Mouse (Mus musculus): ENCODE data around the gene Mphosph9. TPM values are rescaled to one million over a fixed set of nuclear protein-coding genes. Genes with fewer than 3 reads are reported as not detected.

Mphosph9 gene
- polyA plus RNA-seq, 1 experiment from 2014 or later: 19.0 TPM

- WGBS: 82% methylated on average over 8 of the region's 8 CpGs
- Histone ChIP-seq H3K36me3 (replicated peaks) (peaks cover 68% of the 10 kb centered on the region), H3K27ac (replicated peaks) (no peak overlapping the region), H3K4me3 (no peak overlapping the region), H3K27me3 (replicated peaks; ENCODE audit: low read depth, poor library complexity, severe bottlenecking) (no peaks in the 10 kb centered on the region), H3K9me3 (no peaks in the 10 kb centered on the region), H3K4me1 (peaks cover 17% of the 10 kb centered on the region)
- no peak for DNase-seq (ENCODE audit: low spot score)
These were observed 74.2 kb downstream of the Mphosph9 start for GRCm38 (mm10) chr5:124253555-124253954.

- Histone ChIP-seq H3K27me3 (replicated peaks; ENCODE audit: low read depth, poor library complexity, severe bottlenecking) (peaks cover 5% of the 10 kb centered on the region; the same call in 1 of the 2 replicates), H3K36me3 (replicated peaks) (peaks cover 60% of the 10 kb centered on the region), H3K9me3 (no peaks in the 10 kb centered on the region), H3K4me1 (peaks cover 25% of the 10 kb centered on the region), H3K4me3 (no peak overlapping the region), H3K27ac (replicated peaks) (no peak overlapping the region)
- WGBS: 93% methylated on average over 13 of the region's 13 CpGs
- no peak for DNase-seq (ENCODE audit: low spot score)
These were observed 75.0 kb downstream of the Mphosph9 start for GRCm38 (mm10) chr5:124252580-124253320.

GRCm38 (mm10) chr5:124251070-124251469 lies 76.7 kb downstream of the Mphosph9 start:
- Histone ChIP-seq H3K36me3 (replicated peaks) (peaks cover 48% of the 10 kb centered on the region), H3K9me3 (no peaks in the 10 kb centered on the region), H3K27me3 (replicated peaks; ENCODE audit: low read depth, poor library complexity, severe bottlenecking) (peaks cover 5% of the 10 kb centered on the region; the same call in 1 of the 2 replicates), H3K4me1 (peaks cover 33% of the 10 kb centered on the region), H3K27ac (replicated peaks) (no peak overlapping the region), H3K4me3 (no peak overlapping the region)
- WGBS: 86% methylated on average over 5 of the region's 5 CpGs
- no peak for DNase-seq (ENCODE audit: low spot score)

- DNase-seq (ENCODE audit: low spot score): peak; percentile 70
- 2% methylated on average over 90 of the region's 90 CpGs for WGBS
- Histone ChIP-seq H3K27ac (replicated peaks) (peak within 1 kb of the TSS; percentile 88), H3K27me3 (replicated peaks; ENCODE audit: low read depth, poor library complexity, severe bottlenecking) (peaks cover 5% of the 10 kb centered on the region; the same call in 1 of the 2 replicates), H3K9me3 (no peaks in the 10 kb centered on the region), H3K4me1 (peaks cover 33% of the 10 kb centered on the region), H3K4me3 (peak within 1 kb of the TSS; percentile 79), H3K36me3 (replicated peaks) (peaks cover 45% of the 10 kb centered on the region)
These were observed 77.9 kb downstream of the Mphosph9 start, which contains the start of gene Pitpnm2 for GRCm38 (mm10) chr5:124249614-124250591. Pitpnm2 (minus strand) TSS chr5:124249760.

- Histone ChIP-seq H3K9me3 (no peaks in the 10 kb centered on the region), H3K36me3 (replicated peaks) (peaks cover 45% of the 10 kb centered on the region), H3K4me1 (peaks cover 33% of the 10 kb centered on the region), H3K4me3 (peak overlapping the region; percentile 79), H3K27me3 (replicated peaks; ENCODE audit: low read depth, poor library complexity, severe bottlenecking) (peaks cover 5% of the 10 kb centered on the region; the same call in 1 of the 2 replicates), H3K27ac (replicated peaks) (peak overlapping the region; percentile 88)
- WGBS: 2% methylated on average over 77 of the region's 77 CpGs
- peak; percentile 68 for DNase-seq (ENCODE audit: low spot score)
These were observed 78.7 kb downstream of the Mphosph9 start for GRCm38 (mm10) chr5:124248845-124249613.

- Histone ChIP-seq H3K9me3 (no peaks in the 10 kb centered on the region), H3K27ac (replicated peaks) (peak overlapping the region; percentile 88)
These were observed 79.7 kb downstream of the Mphosph9 start for GRCm38 (mm10) chr5:124247986-124248626.

GRCm38 (mm10) chr5:124247296-124247695 lies 80.5 kb downstream of the Mphosph9 start:
- no peak for DNase-seq (ENCODE audit: low spot score)
- WGBS: 37% methylated on average over 7 of the region's 7 CpGs
- peaks cover 40% of the 10 kb centered on the region for H3K36me3 ChIP-seq (replicated peaks)
- peaks cover 40% of the 10 kb centered on the region for H3K4me1 ChIP-seq
- no peaks in the 10 kb centered on the region for H3K9me3 ChIP-seq
- H3K27me3 ChIP-seq (replicated peaks; ENCODE audit: low read depth, poor library complexity, severe bottlenecking): peaks cover 5% of the 10 kb centered on the region; the same call in 1 of the 2 replicates
- no peak overlapping the region for H3K27ac ChIP-seq (replicated peaks)
- H3K4me3 ChIP-seq: no peak overlapping the region

More at GRCm38 (mm10) chr5:124247986-124248626, 79.7 kb downstream of the Mphosph9 start:
- H3K4me1 ChIP-seq: peaks cover 33% of the 10 kb centered on the region
- peaks cover 5% of the 10 kb centered on the region; the same call in 1 of the 2 replicates for H3K27me3 ChIP-seq (replicated peaks; ENCODE audit: low read depth, poor library complexity, severe bottlenecking)
- WGBS: 27% methylated on average over 9 of the region's 9 CpGs
- DNase-seq (ENCODE audit: low spot score): no peak
- H3K36me3 ChIP-seq (replicated peaks): peaks cover 43% of the 10 kb centered on the region
- peak overlapping the region; percentile 79 for H3K4me3 ChIP-seq

- Histone ChIP-seq H3K9me3 (no peaks in the 10 kb centered on the region), H3K4me3 (no peak overlapping the region), H3K36me3 (replicated peaks) (peaks cover 35% of the 10 kb centered on the region), H3K27ac (replicated peaks) (no peak overlapping the region), H3K27me3 (replicated peaks; ENCODE audit: low read depth, poor library complexity, severe bottlenecking) (peaks cover 5% of the 10 kb centered on the region; the same call in 1 of the 2 replicates), H3K4me1 (peaks cover 51% of the 10 kb centered on the region)
- no peak for DNase-seq (ENCODE audit: low spot score)
- WGBS: 93% methylated on average over 7 of the region's 7 CpGs
These were observed 82.9 kb downstream of the Mphosph9 start for GRCm38 (mm10) chr5:124244885-124245284.

- H3K27ac ChIP-seq (replicated peaks): no peak overlapping the region
- no peaks in the 10 kb centered on the region for H3K9me3 ChIP-seq
- H3K4me3 ChIP-seq: no peak overlapping the region
- peaks cover 5% of the 10 kb centered on the region; the same call in 1 of the 2 replicates for H3K27me3 ChIP-seq (replicated peaks; ENCODE audit: low read depth, poor library complexity, severe bottlenecking)
- peaks cover 50% of the 10 kb centered on the region for H3K4me1 ChIP-seq
- H3K36me3 ChIP-seq (replicated peaks): peaks cover 35% of the 10 kb centered on the region
- WGBS: 95% methylated on average over 8 of the region's 8 CpGs
- DNase-seq (ENCODE audit: low spot score): no peak
These were observed 83.3 kb downstream of the Mphosph9 start for GRCm38 (mm10) chr5:124244449-124244848.

GRCm38 (mm10) chr5:124243236-124243901 lies 84.4 kb downstream of the Mphosph9 start:
- DNase-seq (ENCODE audit: low spot score): no peak
- Histone ChIP-seq H3K27me3 (replicated peaks; ENCODE audit: low read depth, poor library complexity, severe bottlenecking) (peaks cover 5% of the 10 kb centered on the region; the same call in 1 of the 2 replicates), H3K36me3 (replicated peaks) (peaks cover 35% of the 10 kb centered on the region), H3K9me3 (no peaks in the 10 kb centered on the region), H3K4me3 (no peak overlapping the region), H3K4me1 (peaks cover 41% of the 10 kb centered on the region), H3K27ac (replicated peaks) (no peak overlapping the region)
- 92% methylated on average over 9 of the region's 9 CpGs for WGBS

All from embryonic facial prominence, embryonic 10.5 days (tissue).